ENCODE assay signal across 5 mouse cellular contexts in genomic region chr7:118170125-118170524, GRCm38 (mm10). TPM values are rescaled to one million over a fixed set of nuclear protein-coding genes. Genes with fewer than 3 reads are reported as not detected.
DNase-seq lines count a peak whose midpoint lies in the region; TF ChIP-seq lines count a peak whose summit lies in the region.
"Not testable (repeated sequence)": the region's sequence is repeated elsewhere in the genome, so short reads cannot be mapped to it uniquely, and the experiment has no call there.

No protein-coding gene starts in this region.

- H3K27ac ChIP-seq in ES-Bruce4 (ENCODE audit: insufficient read depth, low read length) (peak overlapping the region; percentile 81; the same call in 1 of the 2 replicates), ES-E14 (ENCODE audit: insufficient read depth, low read depth, low read length, poor library complexity, severe bottlenecking) (peak overlapping the region; percentile 85), macrophage (peak overlapping the region; percentile 43)

- TF ChIP-seq CTCF in ES-Bruce4 (IDR thresholded peaks at IDR 0.05; ENCODE audit: low read depth, low read length) = not testable (repeated sequence)

- H3K9me3 ChIP-seq in ES-Bruce4 (replicated peaks; ENCODE audit: control insufficient read depth, insufficient read depth, low read length, poor library complexity, severe bottlenecking); ES-E14 (ENCODE audit: control insufficient read depth, insufficient read depth, low read depth, low read length): not testable (repeated sequence)

- H3K36me3 ChIP-seq in ES-Bruce4 (ENCODE audit: control insufficient read depth, insufficient read depth, low read length, poor library complexity, severe bottlenecking) (peaks cover 48% of the 10 kb centered on the region), ES-E14 (ENCODE audit: control insufficient read depth, insufficient read depth, low read length, poor library complexity, severe bottlenecking) (peaks cover 16% of the 10 kb centered on the region), macrophage (ENCODE audit: inconsistent target) (peaks cover 38% of the 10 kb centered on the region)

- not testable (repeated sequence) for H3K27me3 ChIP-seq in ES-Bruce4 (ENCODE audit: control insufficient read depth, insufficient read depth, low read length, poor library complexity, severe bottlenecking)

- not testable (repeated sequence) for DNase-seq in ES-E14 (ENCODE audit: low read depth, low spot score)
- DNase-seq in MEL-GATA-1-ER (ENCODE audit: extremely low read depth, low read depth) = peak; percentile 27
- peak; percentile 82 for DNase-seq in ZHBTc4 (ENCODE audit: low read depth, low spot score)

- TF ChIP-seq POLR2A in ES-Bruce4 (IDR thresholded peaks at IDR 0.05; ENCODE audit: insufficient read depth, low read length) = not testable (repeated sequence)

- H3K79me2 ChIP-seq in macrophage (ENCODE audit: inconsistent target) = peaks cover 44% of the 10 kb centered on the region

- H3K4me3 ChIP-seq in ES-Bruce4 (ENCODE audit: low read depth, low read length); ES-E14 (ENCODE audit: insufficient read depth in 1 of 2, low read depth in 1 of 2, low read length in 2 of 2, poor library complexity in 1 of 2, severe bottlenecking in 1 of 2); macrophage (ENCODE audit: inconsistent target): not testable (repeated sequence)

- 11% methylated on average over 1 of the region's 2 CpGs for WGBS in macrophage (ENCODE audit: missing documents)

- H3K9ac ChIP-seq in ES-Bruce4 (ENCODE audit: low read depth, poor library complexity, severe bottlenecking); ES-E14 (ENCODE audit: insufficient read depth, low read depth, low read length, poor library complexity, severe bottlenecking): not testable (repeated sequence)

- not testable (repeated sequence) for H3K4me1 ChIP-seq in ES-Bruce4 (ENCODE audit: control insufficient read depth, insufficient read depth, low read length)
- peaks cover 7 to 13% of the 10 kb centered on the region in 2 experiments; a peak in 3 of 4 replicates for H3K4me1 ChIP-seq in ES-E14 (ENCODE audit: control insufficient read depth in 2 of 2, insufficient read depth in 2 of 2, low read length in 2 of 2, poor library complexity in 1 of 2)

- in situ Hi-C loops in ES-E14 (cut with MboI; ENCODE audit: low sequenced_read_pairs in 2 of 2, unreplicated experiment in 2 of 2) = not testable (repeated sequence)

- TF ChIP-seq EP300 in ES-Bruce4 (IDR thresholded peaks at IDR 0.05; ENCODE audit: insufficient read depth, low read depth, low read length) = not testable (repeated sequence)

RNA-seq across cellular contexts. Expression of gene Arl6ip1, which starts 40.7 kb away (rescaled TPM):
- polyA plus RNA-seq in ES-Bruce4 (2011; ENCODE audit: insufficient read depth, insufficient read length, low read depth, missing spikeins) (330 and 346 TPM in 2 replicates), macrophage (2018) (279 to 355 TPM (median 308 TPM) in 3 replicates)
- 609 and 926 TPM in 2 replicates for total RNA-seq in ES-E14 (2012; rRNA removed)
- 10 to 100 TPM; 20.1 to 75.0 (median 37.9) TPM for total RNA-seq in macrophage (2018; cell fraction: chromatin; rRNA removed)
- 100 to 1,000 TPM; 243 to 394 (median 330) TPM for total RNA-seq in macrophage (2018; cell fraction: cytosol; rRNA removed)
- total RNA-seq in macrophage (2018; cell fraction: nucleus; rRNA removed) = 100 to 1,000 TPM in 25 of 26 experiments, 10 to 100 TPM in 1; 88.2 to 281 (median 172) TPM

RNA-seq across cellular contexts. Expression of gene Rps15a, which starts 54.1 kb away (rescaled TPM):
- polyA plus RNA-seq in ES-Bruce4 (2011; ENCODE audit: insufficient read depth, insufficient read length, low read depth, missing spikeins) (2,423 and 2,841 TPM in 2 replicates), macrophage (2018) (605 to 1,612 TPM (median 1,413 TPM) in 3 replicates)
- total RNA-seq in ES-E14 (2012; rRNA removed) = 1,964 and 2,152 TPM in 2 replicates
- total RNA-seq in macrophage (2018; cell fraction: chromatin; rRNA removed) = 100 to 1,000 TPM in 1 of 26 experiments, 10 to 100 TPM in 25; 36.0 to 273 (median 53.7) TPM
- total RNA-seq in macrophage (2018; cell fraction: cytosol; rRNA removed) = 100 to 1,000 TPM; 369 to 863 (median 565) TPM
- 10 to 100 TPM; 36.1 to 90.9 (median 63.1) TPM for total RNA-seq in macrophage (2018; cell fraction: nucleus; rRNA removed)
